Mouse (Mus musculus): ENCODE results near the gene Arhgef10l. TPM values are rescaled to one million over a fixed set of nuclear protein-coding genes. Genes with fewer than 3 reads are reported as not detected.

The Arhgef10l gene
- total and polyA plus RNA-seq, 3 experiments, result 10.2 to 26.0 TPM; not detected in 1

GRCm38 (mm10) chr4:140551766-140552165 is 114.0 kb downstream of the Arhgef10l start:
- Histone ChIP-seq H3K4me3 (ENCODE audit: control insufficient read depth in 1 of 2, insufficient read depth in 1 of 2, low read depth in 2 of 2, low read length in 2 of 2) (no peak overlapping the region), H3K27me3 (ENCODE audit: control insufficient read depth in 1 of 2, insufficient read depth in 2 of 2, low read length in 2 of 2) (no peaks in the 10 kb centered on the region), H3K79me2 (ENCODE audit: control insufficient read depth, insufficient read depth, low read length, poor library complexity) (no peaks in the 10 kb centered on the region), H3K36me3 (ENCODE audit: control insufficient read depth in 1 of 2, insufficient read depth in 2 of 2, low read length in 2 of 2) (no peaks in the 10 kb centered on the region), H3K9me3 (replicated peaks; ENCODE audit: insufficient read depth, low read length) (no peaks in the 10 kb centered on the region), H3K27ac (ENCODE audit: control insufficient read depth, low read depth, low read length) (no peak overlapping the region), H3K4me1 (ENCODE audit: control insufficient read depth in 1 of 2, insufficient read depth in 2 of 2, low read length in 2 of 2) (no peaks in the 10 kb centered on the region), H3K9ac (ENCODE audit: control insufficient read depth, low read depth, low read length, poor library complexity, severe bottlenecking) (no peak overlapping the region)
- no peak for DNase-seq (ENCODE audit: low read depth, low spot score)
- no peak for TF ChIP-seq GATA1 (IDR thresholded peaks at IDR 0.05; ENCODE audit: low read depth, low read length)
- TF ChIP-seq EP300 (IDR thresholded peaks at IDR 0.05; ENCODE audit: low read depth in 1 of 2, low read length in 2 of 2), result no peak
- TF ChIP-seq MYC (IDR thresholded peaks at IDR 0.05; ENCODE audit: low read depth, low read length), result no peak
- no peak for TF ChIP-seq CHD2 (IDR thresholded peaks at IDR 0.05; ENCODE audit: low read length)
- no peak for TF ChIP-seq MXI1 (IDR thresholded peaks at IDR 0.05; ENCODE audit: low read depth, low read length)
- TF ChIP-seq E2F4 (IDR thresholded peaks at IDR 0.05; ENCODE audit: borderline replicate concordance, low read depth, low read length), result no peak
- TF ChIP-seq BHLHE40 (IDR thresholded peaks at IDR 0.05; ENCODE audit: borderline replicate concordance, low read depth, low read length), result no peak
- TF ChIP-seq TCF12 (IDR thresholded peaks at IDR 0.05; ENCODE audit: low read depth, low read length), result no peak
- no peak for TF ChIP-seq CTCF (IDR thresholded peaks at IDR 0.05 in 2 of 3, conservative IDR thresholded peaks at IDR 0.05 in 1 of 3; ENCODE audit: control insufficient read depth in 1 of 3, insufficient read depth in 1 of 3, low read depth in 2 of 3, low read length in 3 of 3, poor library complexity in 1 of 3, severe bottlenecking in 1 of 3)

DNA sequence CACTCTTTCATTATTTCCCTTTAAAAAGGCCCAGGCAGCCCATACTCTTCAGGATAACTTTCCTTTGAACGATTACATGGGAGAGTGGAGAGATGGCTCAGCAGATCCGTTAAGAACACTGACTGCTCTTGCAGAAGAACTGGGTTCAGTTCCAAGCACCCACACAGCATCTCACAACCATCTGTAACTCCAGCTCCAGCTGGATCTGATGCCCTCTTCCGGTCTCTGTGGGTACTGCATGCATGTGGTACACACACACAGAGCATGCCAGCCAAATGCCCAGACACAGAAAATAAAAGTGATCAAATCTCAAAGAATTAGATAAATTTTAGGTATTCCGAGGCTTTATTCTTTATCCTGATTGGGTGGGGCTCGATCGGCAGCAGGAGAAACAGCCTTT is 115.1 kb downstream of the Arhgef10l start:
- peak; percentile 39 for DNase-seq (ENCODE audit: low read depth, low spot score)
- H3K9me3 ChIP-seq (replicated peaks; ENCODE audit: insufficient read depth, low read length), result no peaks in the 10 kb centered on the region
- H3K4me1 ChIP-seq (ENCODE audit: control insufficient read depth in 1 of 2, insufficient read depth in 2 of 2, low read length in 2 of 2), result no peaks in the 10 kb centered on the region
- no peak overlapping the region for H3K9ac ChIP-seq (ENCODE audit: control insufficient read depth, low read depth, low read length, poor library complexity, severe bottlenecking)
- H3K27me3 ChIP-seq (ENCODE audit: control insufficient read depth in 1 of 2, insufficient read depth in 2 of 2, low read length in 2 of 2), result no peaks in the 10 kb centered on the region
- H3K79me2 ChIP-seq (ENCODE audit: control insufficient read depth, insufficient read depth, low read length, poor library complexity), result no peaks in the 10 kb centered on the region
- no peak overlapping the region for H3K27ac ChIP-seq (ENCODE audit: control insufficient read depth, low read depth, low read length)
- no peaks in the 10 kb centered on the region for H3K36me3 ChIP-seq (ENCODE audit: control insufficient read depth in 1 of 2, insufficient read depth in 2 of 2, low read length in 2 of 2)
- TF ChIP-seq MAX (IDR thresholded peaks at IDR 0.05; ENCODE audit: low read length) (no peak), CTCF (IDR thresholded peaks at IDR 0.05 in 2 of 3, conservative IDR thresholded peaks at IDR 0.05 in 1 of 3; ENCODE audit: control insufficient read depth in 1 of 3, insufficient read depth in 1 of 3, low read depth in 2 of 3, low read length in 3 of 3, poor library complexity in 1 of 3, severe bottlenecking in 1 of 3) (peak; percentile 36 to 62 (median 39))
- no peak overlapping the region for H3K4me3 ChIP-seq (ENCODE audit: control insufficient read depth in 1 of 2, insufficient read depth in 1 of 2, low read depth in 2 of 2, low read length in 2 of 2)

- H3K36me3 ChIP-seq (ENCODE audit: control insufficient read depth in 1 of 2, insufficient read depth in 2 of 2, low read length in 2 of 2), result no peaks in the 10 kb centered on the region
These were observed 115.8 kb downstream of the Arhgef10l start for GRCm38 (mm10) chr4:140549975-140550374.

More at GRCm38 (mm10) chr4:140549975-140550374, 115.8 kb downstream of the Arhgef10l start:
- Histone ChIP-seq H3K4me3 (ENCODE audit: control insufficient read depth in 1 of 2, insufficient read depth in 1 of 2, low read depth in 2 of 2, low read length in 2 of 2) (no peak overlapping the region), H3K9ac (ENCODE audit: control insufficient read depth, low read depth, low read length, poor library complexity, severe bottlenecking) (no peak overlapping the region), H3K27me3 (ENCODE audit: control insufficient read depth in 1 of 2, insufficient read depth in 2 of 2, low read length in 2 of 2) (no peaks in the 10 kb centered on the region), H3K9me3 (replicated peaks; ENCODE audit: insufficient read depth, low read length) (no peaks in the 10 kb centered on the region), H3K4me1 (ENCODE audit: control insufficient read depth in 1 of 2, insufficient read depth in 2 of 2, low read length in 2 of 2) (no peaks in the 10 kb centered on the region), H3K79me2 (ENCODE audit: control insufficient read depth, insufficient read depth, low read length, poor library complexity) (no peaks in the 10 kb centered on the region), H3K27ac (ENCODE audit: control insufficient read depth, low read depth, low read length) (no peak overlapping the region)
- DNase-seq (ENCODE audit: low read depth, low spot score), result no peak
- no peak for TF ChIP-seq ZNF384 (IDR thresholded peaks at IDR 0.05; ENCODE audit: low read depth, low read length)
- no peak for TF ChIP-seq MEF2A (IDR thresholded peaks at IDR 0.05; ENCODE audit: extremely low read depth, insufficient replicate concordance, low read depth, low read length, poor library complexity, severe bottlenecking)
- no peak for TF ChIP-seq ZC3H11A (IDR thresholded peaks at IDR 0.05; ENCODE audit: low read depth, low read length)
- TF ChIP-seq JUND (IDR thresholded peaks at IDR 0.05; ENCODE audit: low read depth, low read length), result no peak
- no peak for TF ChIP-seq USF2 (IDR thresholded peaks at IDR 0.05; ENCODE audit: borderline replicate concordance in 1 of 2, insufficient read depth in 1 of 2, low read depth in 1 of 2, low read length in 2 of 2)
- TF ChIP-seq CHD2 (IDR thresholded peaks at IDR 0.05; ENCODE audit: low read length), result no peak
- TF ChIP-seq MAZ (IDR thresholded peaks at IDR 0.05; ENCODE audit: low read depth, low read length), result no peak
- TF ChIP-seq E2F4 (IDR thresholded peaks at IDR 0.05; ENCODE audit: borderline replicate concordance, low read depth, low read length), result no peak
- TF ChIP-seq RCOR1 (IDR thresholded peaks at IDR 0.05; ENCODE audit: low read depth, low read length), result no peak
- TF ChIP-seq SIN3A (IDR thresholded peaks at IDR 0.05; ENCODE audit: low read length), result no peak
- no peak for TF ChIP-seq BHLHE40 (IDR thresholded peaks at IDR 0.05; ENCODE audit: borderline replicate concordance, low read depth, low read length)
- TF ChIP-seq MXI1 (IDR thresholded peaks at IDR 0.05; ENCODE audit: low read depth, low read length), result no peak
- no peak for TF ChIP-seq ELF1 (IDR thresholded peaks at IDR 0.05; ENCODE audit: low read depth, low read length)
- TF ChIP-seq SMC3 (IDR thresholded peaks at IDR 0.05; ENCODE audit: low read depth, low read length), result no peak
- no peak for TF ChIP-seq GABPA (IDR thresholded peaks at IDR 0.05; ENCODE audit: low read depth, low read length)
- TF ChIP-seq RAD21 (IDR thresholded peaks at IDR 0.05; ENCODE audit: low read depth, low read length), result no peak
- TF ChIP-seq MAX (IDR thresholded peaks at IDR 0.05; ENCODE audit: low read length), result no peak
- TF ChIP-seq HCFC1 (IDR thresholded peaks at IDR 0.05; ENCODE audit: low read depth, low read length), result no peak
- TF ChIP-seq KAT2A (conservative IDR thresholded peaks at IDR 0.05; ENCODE audit: low read depth, low read length), result no peak
- TF ChIP-seq TAL1 (IDR thresholded peaks at IDR 0.05; ENCODE audit: low read length), result no peak
